Mouse (Mus musculus) liver, embryonic 13.5 days (tissue): ENCODE results near the gene Lsamp. TPM values are rescaled to one million over a fixed set of nuclear protein-coding genes. Genes with fewer than 3 reads are reported as not detected.

ENCODE experiments used
- ATAC-seq: fragments of 200-750 bp; cut with Nextera tagmentation; 2 replicates; pipeline ENCODE4 v1.8.0; 2017; ENCODE audit warnings: low read depth, mild to moderate bottlenecking, moderate number of reproducible peaks, moderate library complexity
- DNase-seq: peaks from one replicate; pipeline ENCODE4 v3.0.0; 2022
- H3K27ac ChIP-seq: fragments of 300-500 bp; sonication (generic); 2 replicates; pipeline ENCODE4 v1.5.1; 2015; ENCODE audit warnings: moderate library complexity, mild to moderate bottlenecking, inconsistent platforms
- H3K27me3 ChIP-seq: fragments of 300-500 bp; sonication (generic); 2 replicates; pipeline ENCODE4 v1.6.1; 2015; ENCODE audit warnings: mild to moderate bottlenecking, inconsistent platforms
- H3K36me3 ChIP-seq: fragments of 300-500 bp; sonication (generic); 2 replicates; pipeline ENCODE4 v1.6.1; 2015; ENCODE audit warnings: mild to moderate bottlenecking, inconsistent platforms
- H3K4me1 ChIP-seq: fragments of 300-500 bp; sonication (generic); replicated peaks from 2 replicates; pipeline ENCODE4 v1.6.1; 2015; ENCODE audit warnings: inconsistent platforms
- H3K4me2 ChIP-seq: fragments of 300-500 bp; sonication (generic); 2 replicates; pipeline ENCODE4 v1.6.1; 2015; ENCODE audit warnings: inconsistent platforms, mild to moderate bottlenecking, moderate library complexity
- H3K4me3 ChIP-seq: fragments of 300-500 bp; sonication (generic); replicated peaks from 2 replicates; pipeline ENCODE4 v1.5.1; 2015; ENCODE audit warnings: mild to moderate bottlenecking, inconsistent platforms
- H3K9ac ChIP-seq: fragments of 300-500 bp; sonication (generic); 2 replicates; pipeline ENCODE4 v1.6.1; 2015; ENCODE audit warnings: mild to moderate bottlenecking, inconsistent platforms
- H3K9me3 ChIP-seq: fragments of 300-500 bp; sonication (generic); replicated peaks from 2 replicates; pipeline ENCODE4 v1.6.1; 2016; ENCODE audit warnings: inconsistent platforms
- WGBS: fragments of 180-500 bp; shearing (Covaris S2); methylation state at CpG from one replicate; pipeline ENCODE4 v1.1.7; 2015; ENCODE audit not compliant: insufficient replicate concordance; 5-methylcytosine and 5-hydroxymethylcytosine counted together
- polyA plus RNA-seq: library from polyadenylated mRNA; unstranded; fragments of >200 nt; fragmentation: Nextera tagmentation; extraction: Ambion mirVana; gene quantifications from 2 replicates; pipeline ENCODE4 v1.2.1, GENCODE M21; 2015

Lsamp gene
- polyA plus RNA-seq, 1 experiment from 2014 or later = 0.06 TPM

DNA sequence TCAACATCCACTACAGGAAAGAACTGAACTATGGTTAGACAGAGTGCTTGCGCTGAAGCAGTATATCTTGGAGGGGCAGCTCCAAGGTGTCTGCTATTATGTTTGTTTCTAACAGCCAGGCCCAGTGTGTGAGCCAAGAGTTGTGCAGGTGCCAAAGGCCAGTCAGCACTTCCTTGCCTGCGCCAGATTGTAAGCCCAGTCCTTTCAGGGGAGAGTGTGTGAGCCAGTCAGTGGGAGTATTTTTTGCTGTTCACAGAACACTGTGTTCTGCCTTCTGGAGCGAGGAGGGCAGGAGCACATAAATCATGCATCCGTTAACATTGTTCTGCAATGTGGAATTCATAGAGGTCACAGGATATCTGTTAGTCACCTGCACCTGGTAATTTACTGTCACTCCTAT is 1760.9 kb downstream of the Lsamp start:
- H3K4me1 ChIP-seq = no peaks in the 10 kb centered on the region
- H3K36me3 ChIP-seq = no peaks in the 10 kb centered on the region
- no peak overlapping the region for H3K9ac ChIP-seq
- no peak overlapping the region for H3K27ac ChIP-seq
- H3K4me2 ChIP-seq = no peak overlapping the region
- no peak for ATAC-seq
- DNase-seq = no peak
- WGBS = 74% methylated on average over 4 of the region's 4 CpGs
- H3K4me3 ChIP-seq = no peak overlapping the region
- no peaks in the 10 kb centered on the region for H3K27me3 ChIP-seq
- no peaks in the 10 kb centered on the region for H3K9me3 ChIP-seq

DNA sequence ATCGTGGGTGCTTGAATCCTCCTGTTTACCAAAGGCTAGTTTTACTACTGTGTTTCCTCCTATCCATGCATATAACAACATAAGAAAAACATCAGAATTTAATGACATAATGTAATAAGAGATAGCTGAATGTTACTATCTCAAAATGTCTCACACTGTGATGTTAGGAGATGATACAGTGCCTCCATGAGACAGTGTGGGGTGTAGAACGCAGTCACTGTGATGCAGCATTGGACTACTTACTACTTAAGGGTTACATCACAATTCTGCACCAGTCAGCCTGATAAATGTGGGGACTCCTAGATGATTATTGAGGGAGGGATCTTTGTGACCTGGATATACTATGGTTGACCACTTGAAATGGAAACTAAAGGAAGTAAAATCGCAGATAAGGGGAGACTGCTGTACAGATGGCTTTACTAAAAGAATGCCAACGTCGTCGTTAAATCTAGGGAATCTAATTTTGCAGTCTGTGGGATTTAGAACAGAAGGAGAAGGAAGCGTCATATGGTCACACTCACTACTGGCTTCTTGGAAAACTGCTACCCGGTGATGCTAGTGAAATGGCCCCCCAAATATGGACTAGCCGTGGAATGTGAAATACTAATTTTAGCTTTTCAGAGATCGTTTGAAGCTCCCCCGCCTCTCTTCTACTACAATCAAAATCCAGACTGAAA is 1762.2 kb downstream of the Lsamp start:
- H3K9ac ChIP-seq = no peak overlapping the region
- WGBS = 72% methylated on average over 11 of the region's 11 CpGs
- no peak for ATAC-seq
- no peaks in the 10 kb centered on the region for H3K36me3 ChIP-seq
- H3K4me2 ChIP-seq = no peak overlapping the region
- no peaks in the 10 kb centered on the region for H3K9me3 ChIP-seq
- no peaks in the 10 kb centered on the region for H3K4me1 ChIP-seq
- no peaks in the 10 kb centered on the region for H3K27me3 ChIP-seq
- H3K27ac ChIP-seq = no peak overlapping the region
- no peak overlapping the region for H3K4me3 ChIP-seq
- no peak for DNase-seq

DNA sequence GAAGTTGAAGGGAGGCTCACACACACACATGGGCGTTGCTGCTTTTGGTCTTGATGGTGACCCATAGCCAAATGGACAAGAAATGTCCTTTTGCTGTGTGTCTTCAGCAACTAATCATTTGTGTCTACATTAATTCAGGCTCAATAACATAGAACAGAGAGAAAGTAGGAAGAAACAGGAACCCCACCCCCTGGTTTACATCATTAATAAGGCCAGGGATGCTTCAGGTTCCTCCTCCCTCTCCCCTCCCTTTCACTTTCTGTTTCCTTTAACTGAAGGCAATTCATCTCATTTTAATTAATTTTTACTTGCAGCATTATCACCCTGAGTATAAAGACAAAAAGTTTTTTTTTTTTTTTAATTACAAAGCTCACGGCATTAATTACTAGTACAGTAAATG is 1763.7 kb downstream of the Lsamp start:
- no peak overlapping the region for H3K27ac ChIP-seq
- WGBS = 71% methylated on average over 2 of the region's 2 CpGs
- H3K9me3 ChIP-seq = no peaks in the 10 kb centered on the region
- no peaks in the 10 kb centered on the region for H3K36me3 ChIP-seq
- ATAC-seq (no peak), DNase-seq (no peak)
- H3K4me3 ChIP-seq = no peak overlapping the region
- no peaks in the 10 kb centered on the region for H3K27me3 ChIP-seq
- no peak overlapping the region for H3K9ac ChIP-seq
- no peaks in the 10 kb centered on the region for H3K4me1 ChIP-seq
- no peak overlapping the region for H3K4me2 ChIP-seq

DNA sequence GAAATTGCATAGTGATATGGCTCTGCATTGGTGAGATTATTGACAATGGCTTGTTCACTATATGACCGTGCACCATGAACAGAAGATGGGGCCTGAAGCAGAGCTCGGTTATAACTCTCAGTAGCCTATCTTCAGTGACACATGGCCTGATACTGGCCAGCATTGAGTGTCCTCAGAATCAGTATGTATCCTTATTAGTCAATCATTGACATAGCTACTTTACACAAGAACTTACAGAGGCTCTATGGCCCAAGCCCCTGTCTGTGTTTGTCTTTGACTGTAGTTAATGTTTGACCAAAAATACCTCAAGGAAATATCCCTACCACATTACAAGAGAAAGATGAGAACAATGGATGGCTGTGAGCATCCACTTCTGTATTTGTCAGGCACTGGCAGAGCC is 1764.6 kb downstream of the Lsamp start:
- H3K9me3 ChIP-seq = no peaks in the 10 kb centered on the region
- no peaks in the 10 kb centered on the region for H3K36me3 ChIP-seq
- no peaks in the 10 kb centered on the region for H3K27me3 ChIP-seq
- ATAC-seq (no peak), DNase-seq (no peak)
- no peaks in the 10 kb centered on the region for H3K4me1 ChIP-seq
- no peak overlapping the region for H3K27ac ChIP-seq
- no peak overlapping the region for H3K4me2 ChIP-seq
- 66% methylated on average over 2 of the region's 2 CpGs for WGBS
- H3K4me3 ChIP-seq = no peak overlapping the region
- H3K9ac ChIP-seq = no peak overlapping the region

DNA sequence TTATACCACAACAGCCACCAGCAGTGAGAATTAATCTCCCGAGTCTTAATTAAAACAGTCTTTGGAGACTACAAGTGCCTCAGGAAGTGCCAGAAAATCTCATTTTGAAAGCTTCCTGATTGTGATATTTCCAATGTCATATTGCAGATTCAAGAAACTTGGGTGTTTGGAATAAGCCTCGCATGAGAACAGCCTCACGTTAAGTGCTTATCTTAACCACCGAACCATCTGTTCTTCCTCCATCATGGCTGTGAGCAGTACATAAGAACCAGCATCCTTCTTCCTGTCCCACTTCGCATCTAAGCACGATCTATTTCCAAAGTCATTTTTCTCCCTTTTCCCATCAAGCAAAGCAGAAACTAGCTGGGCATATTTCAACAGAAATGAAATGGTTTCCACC is 1780.1 kb downstream of the Lsamp start:
- no peak for DNase-seq
- no peaks in the 10 kb centered on the region for H3K36me3 ChIP-seq
- no peak overlapping the region for H3K4me2 ChIP-seq
- H3K27ac ChIP-seq = no peak overlapping the region
- H3K9me3 ChIP-seq = no peaks in the 10 kb centered on the region
- 59% methylated on average over 6 of the region's 6 CpGs for WGBS
- H3K27me3 ChIP-seq = no peaks in the 10 kb centered on the region
- H3K9ac ChIP-seq = no peak overlapping the region
- ATAC-seq = no peak
- H3K4me3 ChIP-seq = no peak overlapping the region
- H3K4me1 ChIP-seq = no peaks in the 10 kb centered on the region

DNA sequence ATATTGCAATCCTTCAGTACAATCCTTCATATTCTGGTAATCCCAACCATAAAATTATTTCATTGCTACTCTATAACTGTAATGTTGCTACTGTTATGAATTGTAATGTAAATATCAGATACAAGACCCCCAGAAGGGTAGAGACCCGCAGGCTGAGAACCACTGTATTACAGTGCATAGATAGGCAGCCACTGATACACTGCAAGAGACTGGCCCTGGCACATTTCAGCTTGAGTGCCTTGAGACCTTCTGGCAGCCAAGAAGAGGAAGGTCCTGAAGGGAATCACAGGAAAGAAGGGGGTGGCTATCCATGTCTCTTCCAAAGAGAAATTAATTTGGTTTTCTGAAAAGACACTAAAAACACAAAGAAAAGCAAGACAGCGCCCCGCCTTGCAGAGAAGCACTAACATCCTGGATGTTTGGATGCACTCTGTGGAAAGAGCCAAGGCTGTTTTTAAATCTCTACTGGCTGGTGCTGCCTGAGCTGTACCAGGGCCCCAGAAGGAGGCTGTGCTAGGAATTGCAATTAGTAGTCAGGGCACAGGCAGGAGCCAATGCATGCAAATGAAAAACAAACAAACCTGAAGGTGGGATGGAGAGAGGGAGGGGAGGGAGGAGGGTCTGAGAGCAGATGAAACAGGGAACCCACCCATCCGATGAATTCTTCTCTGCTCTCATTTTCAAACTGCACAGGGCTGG is 1787.4 kb downstream of the Lsamp start:
- no peak for DNase-seq
- no peak for ATAC-seq
- no peak overlapping the region for H3K9ac ChIP-seq
- no peaks in the 10 kb centered on the region for H3K27me3 ChIP-seq
- no peak overlapping the region for H3K4me3 ChIP-seq
- H3K9me3 ChIP-seq = no peaks in the 10 kb centered on the region
- 57% methylated on average over 4 of the region's 4 CpGs for WGBS
- H3K4me2 ChIP-seq = no peak overlapping the region
- no peaks in the 10 kb centered on the region for H3K36me3 ChIP-seq
- H3K4me1 ChIP-seq = no peaks in the 10 kb centered on the region
- H3K27ac ChIP-seq = no peak overlapping the region

DNA sequence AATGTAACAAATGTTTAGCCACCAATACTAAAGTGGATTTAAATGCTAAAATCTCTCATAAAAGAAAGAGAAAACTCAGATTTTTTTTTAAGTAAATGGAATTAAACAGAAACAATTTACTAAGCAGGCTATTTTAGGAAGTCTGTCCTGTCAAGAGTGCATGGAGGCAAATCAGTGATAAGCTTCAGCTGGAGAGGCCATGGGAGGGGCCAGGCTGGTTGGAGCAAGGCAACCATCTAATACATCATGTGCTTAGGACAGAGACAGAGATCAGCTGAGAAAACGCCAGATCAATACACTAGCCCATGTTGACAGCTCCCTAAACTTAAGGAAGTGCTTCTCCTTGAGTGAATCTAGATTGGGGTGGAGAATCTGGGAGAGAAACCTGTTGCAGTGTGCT is 1793.4 kb downstream of the Lsamp start:
- H3K4me1 ChIP-seq = no peaks in the 10 kb centered on the region
- no peak for DNase-seq
- H3K4me2 ChIP-seq = no peak overlapping the region
- H3K9me3 ChIP-seq = no peaks in the 10 kb centered on the region
- H3K36me3 ChIP-seq = no peaks in the 10 kb centered on the region
- WGBS = 48% methylated on average over 1 of the region's 1 CpGs
- no peak overlapping the region for H3K9ac ChIP-seq
- H3K4me3 ChIP-seq = no peak overlapping the region
- ATAC-seq = no peak
- H3K27ac ChIP-seq = no peak overlapping the region
- H3K27me3 ChIP-seq = no peaks in the 10 kb centered on the region

DNA sequence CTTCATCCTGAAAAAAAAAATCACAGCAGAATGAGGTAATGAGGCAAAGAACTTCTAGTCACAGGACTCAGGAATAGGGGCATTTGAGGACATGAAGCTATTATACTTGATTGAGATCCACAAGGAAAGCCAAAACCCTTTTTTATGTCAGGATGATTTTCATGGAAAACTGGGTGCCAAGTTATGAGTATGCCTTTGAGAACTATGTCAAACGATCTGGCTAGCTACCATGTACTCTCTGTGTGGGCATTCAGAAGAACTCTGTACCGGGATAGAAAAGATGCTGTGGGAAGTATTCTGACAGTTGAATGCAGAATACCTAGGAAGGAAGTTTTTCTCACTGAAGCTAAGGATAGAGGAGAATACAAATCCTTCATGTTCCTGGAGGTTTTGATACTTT is 1801.4 kb downstream of the Lsamp start:
- DNase-seq = no peak
- Histone ChIP-seq H3K4me2 (no peak overlapping the region), H3K27ac (no peak overlapping the region), H3K36me3 (no peaks in the 10 kb centered on the region), H3K27me3 (no peaks in the 10 kb centered on the region), H3K9me3 (no peaks in the 10 kb centered on the region), H3K4me3 (no peak overlapping the region), H3K4me1 (no peaks in the 10 kb centered on the region), H3K9ac (no peak overlapping the region)
- 64% methylated on average over 2 of the region's 2 CpGs for WGBS
- no peak for ATAC-seq

DNA sequence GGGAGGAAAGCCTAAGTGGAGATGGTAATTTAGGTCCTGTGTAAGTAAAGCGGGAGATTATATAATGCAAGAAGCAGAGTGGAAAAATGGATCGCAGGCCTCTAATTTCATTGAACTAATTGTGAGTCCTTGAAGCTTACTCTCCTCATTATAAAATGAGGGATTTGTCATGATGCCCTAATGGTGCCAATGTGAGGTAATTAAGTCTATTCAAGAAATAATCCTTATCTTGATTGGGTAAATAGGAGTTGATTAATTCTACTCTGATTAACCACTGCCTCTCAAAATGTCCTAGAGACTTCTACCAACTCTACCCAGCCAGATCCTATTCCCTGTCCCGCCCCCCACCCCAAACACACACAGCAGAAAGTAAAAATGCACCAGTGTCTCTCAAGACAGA is 1802.5 kb downstream of the Lsamp start:
- no peak overlapping the region for H3K27ac ChIP-seq
- no peak overlapping the region for H3K4me3 ChIP-seq
- H3K36me3 ChIP-seq = no peaks in the 10 kb centered on the region
- no peak overlapping the region for H3K4me2 ChIP-seq
- 72% methylated on average over 3 of the region's 3 CpGs for WGBS
- no peaks in the 10 kb centered on the region for H3K27me3 ChIP-seq
- ATAC-seq (no peak), DNase-seq (no peak)
- H3K4me1 ChIP-seq = no peaks in the 10 kb centered on the region
- no peak overlapping the region for H3K9ac ChIP-seq
- no peaks in the 10 kb centered on the region for H3K9me3 ChIP-seq

DNA sequence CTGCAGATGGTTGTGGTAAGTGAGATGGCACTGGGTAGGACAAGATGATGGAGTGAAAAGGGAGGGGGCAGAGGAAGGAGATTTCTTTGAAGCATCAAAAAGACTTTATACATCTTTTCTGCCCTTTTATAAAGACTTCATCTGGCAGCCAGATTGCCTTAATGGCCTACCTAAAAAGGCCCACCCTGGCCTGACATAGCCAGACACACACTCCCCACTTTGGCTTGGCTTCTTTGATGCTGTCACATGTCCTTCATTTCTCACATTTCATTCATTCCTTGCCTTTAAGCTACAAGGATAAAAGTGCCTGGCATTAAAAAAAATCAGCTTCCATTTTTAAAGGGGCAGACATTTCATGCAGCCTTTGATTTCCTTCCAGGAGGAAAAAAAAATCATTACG is 1803.0 kb downstream of the Lsamp start:
- Histone ChIP-seq H3K4me2 (no peak overlapping the region), H3K4me3 (no peak overlapping the region), H3K36me3 (no peaks in the 10 kb centered on the region), H3K9me3 (no peaks in the 10 kb centered on the region), H3K27me3 (no peaks in the 10 kb centered on the region), H3K9ac (no peak overlapping the region), H3K27ac (no peak overlapping the region), H3K4me1 (no peaks in the 10 kb centered on the region)
- 51% methylated on average over 1 of the region's 1 CpGs for WGBS
- DNase-seq (no peak), ATAC-seq (no peak)

DNA sequence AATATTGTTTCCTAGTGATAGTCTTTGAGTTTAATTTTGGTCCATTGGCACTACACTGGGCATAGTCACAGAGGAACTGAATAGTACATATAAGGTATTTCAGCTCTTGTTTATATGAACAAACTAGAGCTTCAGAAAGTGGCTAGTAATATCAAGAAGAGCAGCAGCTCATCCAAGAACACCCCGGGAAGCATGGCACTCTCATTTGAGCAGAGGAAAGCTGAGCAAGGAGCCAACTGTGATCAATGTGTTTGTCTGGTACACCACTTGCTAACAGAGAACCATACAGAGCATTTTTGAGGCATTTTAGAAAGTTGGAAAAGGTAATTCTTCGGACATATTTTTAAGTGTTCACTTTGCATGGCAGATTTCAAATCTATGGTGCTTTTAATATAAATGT is 1805.9 kb downstream of the Lsamp start:
- no peak overlapping the region for H3K9ac ChIP-seq
- WGBS = 62% methylated on average over 2 of the region's 2 CpGs
- ATAC-seq = no peak
- no peak overlapping the region for H3K27ac ChIP-seq
- no peaks in the 10 kb centered on the region for H3K36me3 ChIP-seq
- no peaks in the 10 kb centered on the region for H3K27me3 ChIP-seq
- no peaks in the 10 kb centered on the region for H3K9me3 ChIP-seq
- no peak overlapping the region for H3K4me2 ChIP-seq
- DNase-seq = no peak
- no peaks in the 10 kb centered on the region for H3K4me1 ChIP-seq
- H3K4me3 ChIP-seq = no peak overlapping the region

DNA sequence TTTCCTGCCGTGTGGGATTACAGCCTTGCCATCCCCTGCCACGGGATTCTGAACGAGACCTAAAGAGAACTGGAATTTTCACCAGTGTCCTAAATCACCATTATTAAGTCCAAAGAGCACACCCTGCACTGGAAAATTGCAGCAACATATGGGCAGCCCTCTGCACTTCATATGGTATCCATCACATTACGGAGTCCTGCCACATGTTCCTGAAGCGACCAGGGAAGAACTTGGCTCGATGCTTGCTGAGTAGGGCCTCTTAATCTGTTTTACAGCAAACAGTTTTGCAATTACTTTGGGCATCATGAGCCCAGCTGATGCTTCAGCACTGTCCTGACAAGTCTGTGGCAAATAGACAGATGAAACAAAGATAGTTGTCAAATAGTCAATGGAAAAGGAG is 1836.2 kb downstream of the Lsamp start:
- Histone ChIP-seq H3K9me3 (no peaks in the 10 kb centered on the region), H3K4me2 (no peak overlapping the region), H3K4me3 (no peak overlapping the region), H3K27me3 (no peaks in the 10 kb centered on the region), H3K9ac (no peak overlapping the region), H3K36me3 (no peaks in the 10 kb centered on the region), H3K4me1 (no peaks in the 10 kb centered on the region), H3K27ac (no peak overlapping the region)
- 79% methylated on average over 6 of the region's 6 CpGs for WGBS
- no peak for ATAC-seq
- DNase-seq = no peak
